Mouse (Mus musculus) layer of hippocampus, adult 2 months (tissue): ENCODE measurements at regions not wholly inside any gene's neighbourhood (a gene's known extent, or its start where the extent isn't known, plus 50 kb on each side); places are given as distances from the start of the nearest gene placed in this dataset.
"Not testable (repeated sequence)": the region's sequence is repeated elsewhere in the genome, so short reads cannot be mapped to it uniquely, and the experiment has no call there.

Experiments
- DNase-seq, 2 experiments: peaks; one replicate each; pipeline ENCODE4 v3.0.0; 2022; ENCODE audit warnings: low spot score in 2 of 2
- H3K27ac ChIP-seq: fragments of 200-600 bp; 2 replicates; pipeline ENCODE4 v1.8.1; 2022
- H3K4me3 ChIP-seq: fragments of 200-600 bp; 2 replicates; pipeline ENCODE4 v1.8.1; 2022; ENCODE audit warnings: mild to moderate bottlenecking
- CTCF ChIP-seq: fragments of 200-600 bp; conservative IDR thresholded peaks from 2 replicates; pipeline ENCODE4 v1.8.1; 2022; ENCODE audit warnings: antibody characterized with exemption, mild to moderate bottlenecking, moderate library complexity

GRCm38 (mm10) chr6:37785741-37786140 is 84.9 kb upstream of the Trim24 start:
- TF ChIP-seq CTCF, result no peak
- Histone ChIP-seq H3K4me3 (no peak overlapping the region), H3K27ac (no peak overlapping the region)
- DNase-seq, result no peak

- not testable (repeated sequence) for H3K4me3 ChIP-seq, DNase-seq, H3K27ac ChIP-seq
Observed at GRCm38 (mm10) chr6:37787858-37788257, 82.8 kb upstream of the Trim24 start.

GRCm38 (mm10) chr6:37790878-37791277 is 79.7 kb upstream of the Trim24 start:
- DNase-seq, result no peak
- Histone ChIP-seq H3K27ac (no peak overlapping the region), H3K4me3 (no peak overlapping the region)
- TF ChIP-seq CTCF, result no peak

- no peak for DNase-seq
- no peak overlapping the region for H3K4me3 ChIP-seq
- H3K27ac ChIP-seq, result no peak overlapping the region
- TF ChIP-seq CTCF, result no peak
Observed at GRCm38 (mm10) chr6:37794211-37794610, 76.4 kb upstream of the Trim24 start.

- DNase-seq, result no peak
- Histone ChIP-seq H3K27ac (no peak overlapping the region), H3K4me3 (no peak overlapping the region)
- TF ChIP-seq CTCF, result no peak
Observed at GRCm38 (mm10) chr6:37795001-37795400, 75.6 kb upstream of the Trim24 start.

- no peak for TF ChIP-seq CTCF
- H3K27ac ChIP-seq, result no peak overlapping the region
- no peak overlapping the region for H3K4me3 ChIP-seq
- no peak for DNase-seq
Observed at GRCm38 (mm10) chr6:37803231-37803630, 67.4 kb upstream of the Trim24 start.

- not testable (repeated sequence) for DNase-seq, H3K4me3 ChIP-seq, H3K27ac ChIP-seq
Observed at GRCm38 (mm10) chr6:37805896-37806295, 64.7 kb upstream of the Trim24 start.

GRCm38 (mm10) chr6:37806529-37807191 is 64.0 kb upstream of the Trim24 start:
- not testable (repeated sequence) for H3K27ac ChIP-seq, H3K4me3 ChIP-seq, DNase-seq

- not testable (repeated sequence) for H3K4me3 ChIP-seq, H3K27ac ChIP-seq, DNase-seq
Observed at GRCm38 (mm10) chr6:37815218-37815617, 55.4 kb upstream of the Trim24 start.
